Mouse (Mus musculus) neural tube, embryonic 12.5 days (tissue): ENCODE measurements at regions not wholly inside any gene's neighbourhood (a gene's known extent, or its start where the extent isn't known, plus 50 kb on each side); places are given as distances from the start of the nearest gene placed in this dataset.

Source experiments
- ATAC-seq: fragments of 200-750 bp; cut with Nextera tagmentation; 2 replicates; pipeline ENCODE4 v1.8.0; 2017; ENCODE audit warnings: low read depth, mild to moderate bottlenecking, moderate TSS enrichment, moderate library complexity; ENCODE audit not compliant: low FRiP score
- H3K27ac ChIP-seq: fragments of 300-500 bp; sonication (generic); 2 replicates; pipeline ENCODE4 v1.5.1; 2016
- H3K27me3 ChIP-seq: fragments of 300-500 bp; sonication (generic); replicated peaks from 2 replicates; pipeline ENCODE4 v1.6.1; 2016; ENCODE audit warnings: mild to moderate bottlenecking
- H3K36me3 ChIP-seq: fragments of 300-500 bp; sonication (generic); 2 replicates; pipeline ENCODE4 v1.6.1; 2016; ENCODE audit warnings: mild to moderate bottlenecking
- H3K4me1 ChIP-seq: fragments of 300-500 bp; sonication (generic); 2 replicates; pipeline ENCODE4 v1.6.1; 2016
- H3K4me2 ChIP-seq: fragments of 300-500 bp; sonication (generic); replicated peaks from 2 replicates; pipeline ENCODE4 v1.6.1; 2016; ENCODE audit warnings: mild to moderate bottlenecking
- H3K4me3 ChIP-seq: fragments of 300-500 bp; sonication (generic); 2 replicates; pipeline ENCODE4 v1.5.1; 2016
- H3K9ac ChIP-seq: fragments of 300-500 bp; sonication (generic); 2 replicates; pipeline ENCODE4 v1.6.1; 2016; ENCODE audit warnings: mild to moderate bottlenecking
- H3K9me3 ChIP-seq: fragments of 300-500 bp; sonication (generic); 2 replicates; pipeline ENCODE4 v1.6.1; 2016; ENCODE audit warnings: mild to moderate bottlenecking
- WGBS: fragments of 180-500 bp; shearing (Covaris S2); methylation state at CpG from one replicate; pipeline ENCODE4 v1.1.7; 2016; 5-methylcytosine and 5-hydroxymethylcytosine counted together

GRCm38 (mm10) chr14:90821309-90821708, 2350.1 kb upstream of the Pcdh20 start:
- Histone ChIP-seq H3K4me2 (no peak overlapping the region), H3K27me3 (no peaks in the 10 kb centered on the region), H3K36me3 (no peaks in the 10 kb centered on the region), H3K4me3 (no peak overlapping the region), H3K9ac (no peak overlapping the region), H3K9me3 (no peaks in the 10 kb centered on the region), H3K4me1 (no peaks in the 10 kb centered on the region), H3K27ac (no peak overlapping the region)
- 71% methylated on average over 2 of the region's 2 CpGs for WGBS
- ATAC-seq, result peak; percentile 48; the same call in 1 of the 2 replicates

DNA sequence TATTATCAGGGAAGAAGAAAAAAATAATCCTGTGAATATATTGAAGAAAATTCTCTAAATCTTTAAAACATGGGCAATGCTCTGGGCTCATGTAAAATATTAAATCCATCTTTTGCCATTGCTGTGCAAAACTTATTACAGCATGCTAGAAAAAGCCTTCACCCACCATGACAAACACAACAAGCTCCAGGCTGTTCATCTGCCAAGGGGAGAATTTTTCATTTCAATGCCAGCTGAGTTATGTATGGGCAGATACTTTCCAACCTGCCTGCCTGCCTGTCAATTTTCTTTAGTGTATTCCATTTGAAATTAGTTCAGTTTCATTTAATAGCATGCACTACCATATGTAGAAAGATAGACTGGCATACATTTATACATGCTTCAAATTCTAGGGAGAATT, 2339.0 kb upstream of the Pcdh20 start:
- Histone ChIP-seq H3K9ac (no peak overlapping the region), H3K4me3 (no peak overlapping the region), H3K9me3 (no peaks in the 10 kb centered on the region), H3K27ac (no peak overlapping the region), H3K4me2 (no peak overlapping the region), H3K27me3 (no peaks in the 10 kb centered on the region), H3K36me3 (no peaks in the 10 kb centered on the region), H3K4me1 (no peaks in the 10 kb centered on the region)
- ATAC-seq, result no peak

DNA sequence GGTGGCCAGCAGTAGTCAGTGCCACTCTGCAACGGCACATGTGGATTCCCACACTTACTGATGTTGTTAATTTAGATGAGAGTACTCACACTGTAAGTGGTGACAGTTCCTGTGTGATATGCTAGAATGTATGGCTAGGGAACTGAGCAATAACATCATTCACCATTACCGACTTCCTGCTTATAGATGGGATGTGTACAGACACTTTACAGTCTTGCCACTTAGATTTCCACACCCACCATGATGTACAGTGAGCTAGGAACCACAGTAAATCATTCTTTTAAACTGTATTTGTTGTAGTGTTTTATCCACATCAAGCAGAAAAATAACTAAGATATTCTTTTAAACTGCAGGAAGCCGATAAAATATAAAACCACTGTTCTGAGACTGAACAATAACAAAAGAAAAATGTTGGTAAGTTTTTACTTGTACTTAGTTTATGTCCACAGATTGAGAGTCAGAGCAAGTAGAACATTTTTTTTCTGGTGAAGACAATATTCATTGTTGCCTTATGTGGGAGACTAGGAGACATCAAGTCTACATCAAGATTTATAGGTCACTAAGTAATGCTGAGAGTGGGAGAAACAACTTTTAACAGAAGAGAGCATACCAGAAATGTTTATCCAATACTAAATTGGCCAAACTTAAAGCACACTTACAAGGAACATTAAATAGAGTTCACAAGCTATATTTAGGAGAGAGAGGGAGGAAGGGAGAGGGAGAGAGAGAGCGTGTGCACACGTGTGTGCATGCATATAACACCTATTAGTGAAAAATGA, 2318.7 kb upstream of the Pcdh20 start:
- Histone ChIP-seq H3K4me1 (no peaks in the 10 kb centered on the region), H3K4me3 (no peak overlapping the region), H3K36me3 (no peaks in the 10 kb centered on the region), H3K4me2 (no peak overlapping the region), H3K27ac (no peak overlapping the region), H3K27me3 (no peaks in the 10 kb centered on the region), H3K9me3 (no peaks in the 10 kb centered on the region), H3K9ac (no peak overlapping the region)
- 90% methylated on average over 5 of the region's 5 CpGs for WGBS
- ATAC-seq, result no peak
